Mouse (Mus musculus) megakaryocyte progenitor cell, adult 5-6 weeks (primary cell): ENCODE results near the gene Zfp735. TPM values are rescaled to one million over a fixed set of nuclear protein-coding genes. Genes with fewer than 3 reads are reported as not detected.

ENCODE experiments used
- ATAC-seq: replicated peaks from 2 replicates; pipeline ENCODE4 v1.8.0; 2016; ENCODE audit warnings: mild to moderate bottlenecking, moderate TSS enrichment, inconsistent platforms; ENCODE audit not compliant: poor library complexity
- total RNA-seq, 2 experiments: library from RNA; stranded (forward) in 1 of 2; stranded (reverse) in 1 of 2; fragments of 157-497, 149-512 nt in 1 of 2; fragments of 200-1000 nt in 1 of 2; gene quantifications; 2 replicates each; pipeline versions ENCODE4 v1.2.3 to v1.2.4; 2015 to 2017

The Zfp735 gene
- total RNA-seq (2015) (not detected in 2 replicates), total RNA-seq (2017) (not detected in 2 replicates)

GRCm38 (mm10) chr11:73688478-73688877 is at the start of gene Zfp735:
Gene Zfp735, plus strand, starts transcription at chr11:73688778.
- ATAC-seq: no peak

- no peak for ATAC-seq
Observed at GRCm38 (mm10) chr11:73759115-73759514, 70.5 kb downstream of the Zfp735 start.

Other genes with a start within 250 kb of the Zfp735 start
- gene Olfr380, start 231.3 kb upstream of the Zfp735 start, total RNA-seq (2015): not detected in 2 replicates
- not detected in 2 replicates for gene Olfr380, start 231.3 kb upstream of the Zfp735 start, total RNA-seq (2017)
- gene Olfr381, start 197.2 kb upstream of the Zfp735 start, total RNA-seq (2015): not detected in 2 replicates
- not detected in 2 replicates for gene Olfr381, start 197.2 kb upstream of the Zfp735 start, total RNA-seq (2017)
- gene Olfr382, start 171.6 kb upstream of the Zfp735 start, total RNA-seq (2015): not detected in 2 replicates
- gene Olfr382, start 171.6 kb upstream of the Zfp735 start, total RNA-seq (2017): not detected in 2 replicates
- gene Olfr385, start 95.8 kb upstream of the Zfp735 start, total RNA-seq (2015): not detected in 2 replicates
- gene Olfr385, start 95.8 kb upstream of the Zfp735 start, total RNA-seq (2017): not detected in 2 replicates
- not detected in 2 replicates for gene Olfr384, start 90.2 kb upstream of the Zfp735 start, total RNA-seq (2015)
- not detected in 2 replicates for gene Olfr384, start 90.2 kb upstream of the Zfp735 start, total RNA-seq (2017)
- not detected in 2 replicates for gene Olfr389, start 91.9 kb downstream of the Zfp735 start, total RNA-seq (2015)
- not detected in 2 replicates for gene Olfr389, start 91.9 kb downstream of the Zfp735 start, total RNA-seq (2017)
- gene Olfr390, start 94.2 kb downstream of the Zfp735 start, total RNA-seq (2015): not detected in 2 replicates
- gene Olfr390, start 94.2 kb downstream of the Zfp735 start, total RNA-seq (2017): not detected in 2 replicates
- not detected in 2 replicates for gene Olfr391-ps, start 114.3 kb downstream of the Zfp735 start, total RNA-seq (2015)
- not detected in 2 replicates for gene Olfr391-ps, start 114.3 kb downstream of the Zfp735 start, total RNA-seq (2017)
- not detected in 2 replicates for gene Olfr392, start 128.3 kb downstream of the Zfp735 start, total RNA-seq (2015)
- gene Olfr392, start 128.3 kb downstream of the Zfp735 start, total RNA-seq (2017): not detected in 2 replicates
- not detected in 2 replicates for gene Olfr393, start 162.7 kb downstream of the Zfp735 start, total RNA-seq (2015)
- not detected in 2 replicates for gene Olfr393, start 162.7 kb downstream of the Zfp735 start, total RNA-seq (2017)
- not detected in 2 replicates for gene Olfr394, start 202.0 kb downstream of the Zfp735 start, total RNA-seq (2015)
- not detected in 2 replicates for gene Olfr394, start 202.0 kb downstream of the Zfp735 start, total RNA-seq (2017)
- gene Olfr395, start 220.5 kb downstream of the Zfp735 start, total RNA-seq (2015): not detected in 2 replicates
- not detected in 2 replicates for gene Olfr395, start 220.5 kb downstream of the Zfp735 start, total RNA-seq (2017)
- gene Olfr23, start 247.9 kb downstream of the Zfp735 start, total RNA-seq (2015): not detected in 2 replicates
- gene Olfr23, start 247.9 kb downstream of the Zfp735 start, total RNA-seq (2017): not detected in 2 replicates